Mouse (Mus musculus): ENCODE measurements around the gene Polr2g. TPM values are rescaled to one million over a fixed set of nuclear protein-coding genes. Genes with fewer than 3 reads are reported as not detected.
A peak's percentile ranks its signal among the peaks of the same experiment; 100 is the strongest.

Polr2g gene
- total RNA-seq, 4 experiments from 2014 or later = 36.0 to 42.5 (median 37.7) TPM

DNA sequence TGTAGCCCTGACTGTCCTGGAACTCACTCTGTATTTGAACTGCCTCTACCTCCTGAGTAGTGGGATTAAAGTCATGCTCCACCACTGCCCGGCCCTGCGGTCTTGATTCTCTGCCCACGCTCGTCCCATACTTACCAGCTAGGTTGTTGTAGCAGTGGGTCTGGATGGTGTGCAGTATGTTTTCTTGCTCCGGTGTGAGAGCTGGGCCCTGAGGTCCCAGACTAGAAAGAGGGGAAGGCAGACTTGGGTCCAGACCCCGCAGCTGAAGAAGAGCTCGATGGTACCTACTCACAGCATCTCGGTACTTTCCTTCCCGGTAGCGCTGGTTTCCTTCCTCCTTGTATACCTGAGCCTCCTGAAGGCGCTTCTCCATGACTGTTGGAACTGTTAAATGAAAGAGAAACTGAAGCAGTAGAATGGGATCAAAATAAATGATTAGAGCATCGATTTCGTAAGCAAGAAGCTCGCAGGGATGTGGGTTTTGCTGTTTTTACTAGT lies 20.0 kb upstream of the Polr2g start:
- no peak for DNase-seq (ENCODE audit: low spot score in 2 of 2)

DNA sequence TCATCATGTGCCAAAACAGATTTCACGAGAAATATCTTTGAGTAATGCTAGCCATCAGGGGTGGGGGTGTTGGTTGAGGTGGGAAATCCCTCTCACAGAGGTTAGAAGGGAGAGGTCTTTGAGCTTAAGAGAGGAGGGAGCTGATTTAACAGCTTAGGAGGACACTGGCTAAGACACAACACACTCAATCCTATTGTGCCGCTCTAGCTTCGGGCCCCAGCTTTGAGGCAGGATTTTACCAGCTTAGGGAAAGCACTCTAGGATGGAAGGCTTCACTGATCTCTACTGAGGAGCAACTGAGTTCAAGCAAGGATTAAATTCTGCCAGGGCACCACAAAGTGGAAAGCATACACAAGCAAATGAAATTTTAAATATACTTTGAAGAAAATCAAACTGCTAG lies 18.6 kb upstream of the Polr2g start:
- no peak for DNase-seq (ENCODE audit: low spot score in 2 of 2)

GRCm38 (mm10) chr19:8815812-8816211 lies 17.4 kb upstream of the Polr2g start:
- no peak for DNase-seq (ENCODE audit: low spot score in 2 of 2)

- DNase-seq (ENCODE audit: low spot score in 2 of 2) = no peak
These were observed 8.4 kb upstream of the Polr2g start for GRCm38 (mm10) chr19:8806810-8807209.

GRCm38 (mm10) chr19:8803879-8804660 lies 5.7 kb upstream of the Polr2g start:
- DNase-seq (ENCODE audit: low spot score in 2 of 2) = no peak

DNA sequence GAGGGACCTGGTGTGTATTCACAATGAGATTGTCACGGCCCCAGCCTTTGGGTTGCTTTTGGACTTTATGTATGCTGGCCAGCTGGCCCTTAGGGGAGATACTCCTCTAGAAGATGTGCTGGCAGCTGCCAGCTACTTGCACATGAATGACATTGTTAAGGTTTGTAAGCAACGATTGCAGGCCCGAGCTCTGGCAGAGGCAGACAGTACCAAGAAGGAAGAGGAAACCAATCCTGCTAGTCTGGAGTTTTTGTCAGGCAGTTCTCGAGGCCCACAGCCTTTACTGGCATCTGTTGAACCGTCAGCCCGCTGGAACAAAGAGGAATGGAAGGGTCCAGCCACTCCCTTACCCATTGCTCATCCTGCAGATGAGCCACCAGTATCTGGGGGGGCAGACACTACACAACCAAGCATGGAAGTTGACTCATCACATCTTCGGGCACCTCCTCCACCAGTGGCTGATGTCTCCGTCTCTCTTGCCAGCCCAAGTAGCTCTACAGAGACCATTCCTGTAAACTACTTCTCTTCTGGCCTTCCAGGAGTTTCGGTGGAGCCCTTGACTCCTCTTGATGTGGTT lies 4.9 kb upstream of the Polr2g start:
- no peak for DNase-seq (ENCODE audit: low spot score in 2 of 2)

DNA sequence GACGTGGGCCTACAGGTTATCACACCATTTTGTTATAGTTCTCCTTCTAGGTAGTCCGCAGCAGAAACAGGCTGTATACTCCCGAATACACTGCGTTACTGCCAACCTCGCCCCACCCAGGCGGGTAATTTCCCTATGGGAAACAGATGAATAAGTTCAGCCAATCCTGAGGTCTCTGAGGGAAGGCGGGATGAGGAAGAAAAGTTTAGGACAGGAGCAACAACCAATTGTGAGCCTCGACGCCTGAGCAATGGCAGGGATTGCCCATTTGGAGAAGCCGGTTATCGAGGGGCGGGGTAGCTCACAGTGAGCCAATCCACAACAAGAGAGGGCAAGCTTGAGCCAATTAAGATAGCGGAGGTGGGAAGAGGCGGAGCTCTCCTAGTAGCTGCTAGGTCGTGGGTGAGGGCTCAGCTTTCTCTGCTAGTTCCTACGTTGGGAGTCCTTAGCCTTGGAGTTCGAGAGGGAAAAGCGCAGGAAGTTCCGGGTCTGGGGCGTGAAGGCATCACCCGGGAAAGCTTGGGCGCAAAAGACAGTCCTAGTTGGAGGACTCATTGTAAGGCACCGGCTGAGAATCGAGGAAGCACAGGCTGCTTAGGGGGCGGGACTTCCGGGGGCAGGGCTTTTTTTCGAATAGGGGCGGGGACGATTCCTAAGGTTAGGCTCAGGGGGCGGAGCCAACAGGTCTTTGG lies 3.9 kb upstream of the Polr2g start, which contains the start of gene Zbtb3:
Gene Zbtb3, plus strand, starts transcription at position 426 of the 692 bp plus-strand sequence.
- DNase-seq (ENCODE audit: low spot score in 2 of 2) = peak; percentile 94 to 95

DNA sequence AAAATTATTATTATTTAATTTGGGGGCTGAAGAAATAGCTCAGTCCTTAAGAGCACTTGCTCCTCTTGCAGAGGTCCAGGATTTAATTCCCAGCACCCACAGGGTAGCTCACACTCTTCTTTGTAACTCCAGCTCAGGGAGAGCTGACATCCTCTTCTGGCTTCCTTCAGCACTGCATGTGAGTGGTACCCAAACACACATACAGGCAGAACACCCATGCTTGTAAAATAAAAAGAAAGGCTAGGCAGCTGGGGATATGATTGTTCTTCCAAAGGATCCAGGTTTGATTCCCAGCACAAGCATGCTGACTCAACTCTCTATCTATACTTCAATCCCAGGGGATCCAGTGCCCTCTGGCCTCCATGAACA lies 554 bp upstream of the Polr2g start:
- no peak for DNase-seq (ENCODE audit: low spot score in 2 of 2)

DNA sequence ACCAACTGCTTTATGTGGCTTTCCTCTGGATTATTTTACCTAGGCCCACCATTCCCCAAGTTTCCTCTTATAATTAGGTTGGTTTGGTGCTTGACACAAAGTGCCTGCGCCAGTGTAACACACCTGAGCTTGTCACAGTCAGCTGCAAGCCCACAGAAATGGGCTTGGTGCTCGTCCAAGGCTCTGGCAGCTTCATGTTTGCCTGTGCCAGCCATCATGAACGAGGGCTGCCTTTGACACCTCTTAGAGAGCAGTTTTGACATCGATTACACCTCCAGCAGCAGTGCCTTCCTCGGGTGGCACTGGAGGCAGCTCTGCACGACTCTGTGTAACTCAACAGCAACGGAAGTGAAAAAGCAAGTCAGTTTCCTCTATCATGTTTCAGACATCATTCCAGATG lies 8.2 kb downstream of the Polr2g start:
- DNase-seq (ENCODE audit: low spot score in 2 of 2) = no peak

GRCm38 (mm10) chr19:8789171-8789570 lies 9.2 kb downstream of the Polr2g start:
- no peak for DNase-seq (ENCODE audit: low spot score in 2 of 2)

DNA sequence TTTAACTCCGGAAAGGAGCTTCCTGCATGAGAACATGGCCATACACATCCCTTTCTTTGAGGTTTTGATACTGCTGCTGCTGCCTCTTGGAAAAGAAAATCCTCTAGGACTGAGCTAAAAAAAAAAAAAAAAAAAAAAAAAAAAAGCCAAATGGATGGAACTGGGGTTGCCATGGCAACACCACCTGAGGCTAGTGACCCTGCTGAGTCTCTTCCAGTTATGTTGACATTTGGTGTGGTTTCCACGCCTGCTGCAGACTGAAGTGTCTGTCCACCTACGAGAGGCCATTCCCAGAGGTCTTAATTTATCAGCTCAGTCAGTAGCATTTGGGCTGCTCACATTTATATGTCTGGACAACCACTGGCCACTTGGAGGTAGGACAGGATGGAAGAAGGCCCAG lies 9.9 kb downstream of the Polr2g start:
- DNase-seq (ENCODE audit: low spot score in 2 of 2) = no peak

DNA sequence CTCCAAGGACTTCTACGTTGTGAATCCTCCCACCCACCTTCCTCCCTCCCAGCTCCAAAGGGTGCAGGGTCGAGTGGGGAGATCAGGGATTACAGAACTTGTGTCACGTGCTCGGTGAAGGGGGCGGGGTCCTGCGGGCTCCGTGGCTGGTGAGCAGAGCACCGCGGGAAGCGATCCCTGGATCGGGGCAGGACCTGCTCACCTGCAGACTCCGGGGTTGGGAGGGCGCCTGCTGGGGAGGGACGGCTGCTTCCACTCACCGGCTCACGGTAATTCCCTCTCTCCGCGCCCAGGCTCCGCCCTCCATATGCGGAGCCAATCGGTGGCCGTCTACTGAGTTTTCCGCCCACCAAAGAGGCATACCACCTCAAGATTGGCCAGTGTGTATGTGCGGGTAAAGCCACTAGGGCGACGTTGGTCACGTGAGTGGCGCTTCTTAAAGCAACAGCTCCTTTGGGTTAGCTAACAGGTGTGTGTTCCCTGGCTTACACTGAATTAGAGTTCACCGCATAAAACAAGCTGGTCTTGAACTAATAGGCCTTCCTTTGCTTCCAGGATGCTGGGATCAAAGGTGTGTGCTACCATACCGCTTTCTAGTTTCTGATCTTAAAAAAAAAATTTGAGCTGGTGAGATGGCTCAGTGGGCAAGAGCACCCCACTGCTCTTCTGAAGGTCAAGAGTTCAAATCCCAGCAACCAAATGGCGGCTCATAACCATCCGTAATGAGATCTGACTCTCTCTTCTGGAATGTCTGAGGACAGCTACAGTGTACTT lies 12.2 kb downstream of the Polr2g start, which contains the start of gene Taf6l:
Gene Taf6l, minus strand, starts transcription at position 410 of the 774 bp plus-strand sequence.
- peak; percentile 84 to 91 for DNase-seq (ENCODE audit: low spot score in 2 of 2)

GRCm38 (mm10) chr19:8774951-8775421 lies 23.4 kb downstream of the Polr2g start:
- peak in 1 of 2 experiments; percentile 15 for DNase-seq (ENCODE audit: low spot score in 2 of 2)

- DNase-seq (ENCODE audit: low spot score in 2 of 2) = peak; percentile 91 to 92
These were observed 24.1 kb downstream of the Polr2g start, which contains the start of gene Tmem179b for GRCm38 (mm10) chr19:8774086-8774835. Gene Tmem179b, minus strand, starts transcription at chr19:8774467.

DNA sequence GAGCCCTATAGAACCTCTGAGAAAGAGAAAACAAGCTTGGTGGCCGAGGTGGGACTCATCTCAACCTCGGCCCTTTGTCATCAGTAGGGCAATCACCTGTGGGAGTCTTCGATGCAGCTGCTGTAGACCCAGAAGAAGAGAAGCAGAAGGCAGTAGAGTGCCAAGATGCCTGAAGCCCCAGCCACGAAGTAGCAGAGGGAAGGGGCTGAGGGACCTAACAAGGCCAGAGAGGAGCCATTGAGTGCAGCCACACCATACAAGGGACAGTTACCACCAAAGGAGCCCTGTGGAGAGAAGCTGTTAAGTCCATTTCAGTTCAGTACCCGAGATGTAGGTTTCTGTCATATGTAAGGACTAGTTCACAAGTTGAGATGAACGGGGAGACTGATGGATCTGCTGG lies 25.0 kb downstream of the Polr2g start:
- no peak for DNase-seq (ENCODE audit: low spot score in 2 of 2)

- DNase-seq (ENCODE audit: low spot score in 2 of 2) = no peak
These were observed 25.4 kb downstream of the Polr2g start for GRCm38 (mm10) chr19:8772996-8773395.

DNA sequence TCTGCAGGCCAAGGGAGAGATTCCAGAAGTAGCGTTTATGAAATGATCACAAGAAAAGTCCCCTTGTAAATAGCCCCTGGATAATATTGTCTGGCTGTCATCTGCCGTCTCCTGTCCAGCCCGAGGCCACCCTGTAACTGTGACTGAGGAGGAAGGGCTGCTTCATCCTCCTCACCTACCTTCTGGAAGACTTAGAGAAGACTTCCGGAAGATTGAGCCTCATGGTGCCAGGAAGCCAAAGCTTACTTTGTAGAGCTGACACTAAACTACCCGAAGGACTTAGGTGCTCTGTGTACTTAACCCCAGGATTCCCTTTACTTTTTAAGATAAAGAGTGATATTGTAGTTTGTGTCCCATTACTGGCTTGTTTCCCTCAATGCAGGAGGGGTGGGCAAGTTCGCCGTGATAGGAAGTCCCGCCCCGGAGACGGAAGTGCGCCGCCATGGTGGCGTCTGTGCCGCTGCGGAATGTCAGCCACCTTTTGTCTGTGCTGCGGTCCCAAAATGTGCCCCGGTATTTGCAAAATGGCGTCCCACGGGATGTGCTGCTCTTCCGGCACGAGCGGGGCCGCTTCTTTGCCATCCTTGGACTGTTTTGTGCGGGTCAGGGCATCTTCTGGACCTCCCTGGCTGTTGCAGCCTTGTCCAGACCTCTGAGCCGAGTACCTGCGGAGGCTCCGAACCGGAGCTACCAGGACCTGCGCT lies 27.7 kb downstream of the Polr2g start, which contains the start of gene Tmem223:
Gene Tmem223, plus strand, starts transcription at position 430 of the 704 bp plus-strand sequence.
- DNase-seq (ENCODE audit: low spot score in 2 of 2) = peak; percentile 45 to 71

GRCm38 (mm10) chr19:8765562-8765961 lies 32.8 kb downstream of the Polr2g start:
- no peak for DNase-seq (ENCODE audit: low spot score in 2 of 2)

DNA sequence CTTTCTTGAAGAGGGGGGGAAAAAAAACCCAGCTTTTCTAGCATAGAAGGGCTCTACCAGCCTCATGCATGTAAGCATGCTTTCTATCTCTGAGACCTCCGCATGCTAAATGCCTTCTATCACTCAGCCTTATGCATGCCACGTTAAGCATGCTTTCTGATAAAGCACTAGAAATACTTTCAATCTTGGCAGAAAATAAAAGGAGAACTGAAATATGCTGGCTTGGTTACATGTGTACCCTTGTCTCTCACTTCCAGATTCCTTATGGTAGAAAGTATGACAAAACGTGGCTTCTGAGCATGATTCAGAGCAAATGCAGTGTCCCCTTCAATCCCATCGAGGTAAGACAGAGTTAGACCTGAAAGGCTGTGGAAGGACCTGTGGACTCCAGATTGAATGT lies 35.1 kb downstream of the Polr2g start:
- no peak for DNase-seq (ENCODE audit: low spot score in 2 of 2)

DNA sequence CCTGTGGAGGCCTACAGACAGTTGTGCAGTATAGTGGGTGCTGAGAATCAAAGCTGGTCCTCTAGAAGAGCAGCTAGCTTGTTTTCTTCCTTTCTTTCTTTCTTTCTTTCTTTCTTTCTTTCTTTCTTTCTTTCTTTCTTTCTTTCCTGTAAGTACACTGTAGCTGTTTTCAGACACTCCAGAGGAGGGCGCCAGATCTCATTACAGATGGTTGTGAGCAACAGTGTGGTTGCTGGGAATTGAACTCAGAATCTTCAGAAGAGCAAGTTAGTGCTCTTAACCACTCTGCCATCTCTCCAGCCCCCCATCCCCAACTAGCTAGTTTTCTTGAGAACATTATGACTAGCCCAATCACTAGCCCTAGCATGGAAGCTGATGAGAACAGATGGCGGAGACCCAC lies 37.6 kb downstream of the Polr2g start:
- no peak for DNase-seq (ENCODE audit: low spot score in 2 of 2)
